Comparison of ENCODE assay signal across 8 mouse cellular contexts in genomic region chr11:86655671-86656070, GRCm38 (mm10). TPM values are rescaled to one million over a fixed set of nuclear protein-coding genes. Genes with fewer than 3 reads are reported as not detected.
A peak's percentile ranks its signal among the peaks of the same experiment; 100 is the strongest.
DNase-seq lines count a peak whose midpoint lies in the region; ATAC-seq lines count a peak whose summit lies in the region.

No protein-coding gene starts in this region.

- H3K36me3 ChIP-seq in hindbrain, embryonic 14.5 days (replicated peaks; ENCODE audit: control insufficient read depth, insufficient read depth) = peaks cover 14% of the 10 kb centered on the region
- H3K36me3 ChIP-seq in hindbrain, embryonic 16.5 days (ENCODE audit: control insufficient read depth, insufficient read depth, low read length) = no peaks in the 10 kb centered on the region

- no peak overlapping the region for H3K4me2 ChIP-seq in hindbrain, embryonic 14.5 days (replicated peaks)
- H3K4me2 ChIP-seq in hindbrain, embryonic 16.5 days (ENCODE audit: low read length) = no peak overlapping the region

- no peak for ATAC-seq in hindbrain, embryonic 14.5 days (ENCODE audit: low FRiP score)
- ATAC-seq in hindbrain, embryonic 16.5 days = no peak
- peak; percentile 36 for ATAC-seq in inflammation-experienced regulatory T-cells, adult 6 months

- no peak overlapping the region for H3K27ac ChIP-seq in hindbrain, embryonic 14.5 days
- H3K27ac ChIP-seq in hindbrain, embryonic 16.5 days (ENCODE audit: low read depth, low read length) = no peak overlapping the region

- 63% methylated on average over 1 of the region's 1 CpGs for WGBS in hindbrain, embryonic 14.5 days
- 49% methylated on average over 1 of the region's 1 CpGs for WGBS in hindbrain, embryonic 16.5 days

- no peak overlapping the region for H3K9ac ChIP-seq in hindbrain, embryonic 14.5 days
- H3K9ac ChIP-seq in hindbrain, embryonic 16.5 days (ENCODE audit: low read depth, low read length) = no peak overlapping the region

- H3K27me3 ChIP-seq in hindbrain, embryonic 14.5 days (ENCODE audit: control insufficient read depth, insufficient read depth, low read length) = no peaks in the 10 kb centered on the region
- no peaks in the 10 kb centered on the region for H3K27me3 ChIP-seq in hindbrain, embryonic 16.5 days (replicated peaks; ENCODE audit: control insufficient read depth, insufficient read depth, low read length)

- no peaks in the 10 kb centered on the region for H3K4me1 ChIP-seq in hindbrain, embryonic 14.5 days (replicated peaks; ENCODE audit: control insufficient read depth, insufficient read depth, low read length)
- no peaks in the 10 kb centered on the region for H3K4me1 ChIP-seq in hindbrain, embryonic 16.5 days (ENCODE audit: control insufficient read depth, insufficient read depth, low read depth, low read length)

- peak; percentile 66 for DNase-seq in hindbrain, embryonic 14.5 days (ENCODE audit: low spot score)
- peak; percentile 55 for DNase-seq in A20 (ENCODE audit: low read depth, low spot score)
- DNase-seq in Muller cell, postnatal 12 days (ENCODE audit: inconsistent ontology term) = peak; percentile 54
- DNase-seq in adrenal gland, postnatal 36 days = no peak
- no peak for DNase-seq in c-Kit-positive CD71-positive TER-119-positive erythroid progenitor cells, embryonic 14.5 days (ENCODE audit: low spot score)
- DNase-seq in adrenal gland, adult 8-10 months = no peak

- no peaks in the 10 kb centered on the region for H3K9me3 ChIP-seq in hindbrain, embryonic 14.5 days (ENCODE audit: control insufficient read depth, low read length)
- H3K9me3 ChIP-seq in hindbrain, embryonic 16.5 days (ENCODE audit: control insufficient read depth, low read length) = no peaks in the 10 kb centered on the region

- no peak overlapping the region for H3K4me3 ChIP-seq in hindbrain, embryonic 14.5 days (replicated peaks; ENCODE audit: low read length)
- no peak overlapping the region for H3K4me3 ChIP-seq in hindbrain, embryonic 16.5 days (ENCODE audit: low read length)

RNA-seq across cellular contexts. Expression of gene Vmp1, which starts 28.0 kb away (rescaled TPM):
- polyA plus RNA-seq in hindbrain, embryonic 14.5 days (2014; fragmentation: Nextera tagmentation; extraction: Ambion mirVana) = 148 and 151 TPM in 2 replicates
- 122 and 123 TPM in 2 replicates for polyA plus RNA-seq in hindbrain, embryonic 16.5 days (2015; fragmentation: Nextera tagmentation; extraction: Ambion mirVana)
- polyA plus RNA-seq in inflammation-experienced regulatory T-cells, adult 6 months (2017; shearing (Covaris generic)) = 100 to 1,000 TPM; 484 to 529 (median 503) TPM
- total RNA-seq in adrenal gland, postnatal 36 days (2021) = 100 to 1,000 TPM in 1 of 2 experiments, 10 to 100 TPM in 1; 96.3 to 185 TPM
- total RNA-seq in adrenal gland, adult 8-10 months (2022) = 100 to 1,000 TPM in 3 of 4 experiments, 10 to 100 TPM in 1; 99.8 to 209 (median 138) TPM

RNA-seq across cellular contexts. Expression of gene Ptrh2, which starts 28.1 kb away (rescaled TPM):
- polyA plus RNA-seq in hindbrain, embryonic 14.5 days (2014; fragmentation: Nextera tagmentation; extraction: Ambion mirVana) = 28.5 and 30.4 TPM in 2 replicates
- polyA plus RNA-seq in hindbrain, embryonic 16.5 days (2015; fragmentation: Nextera tagmentation; extraction: Ambion mirVana) = 27.5 and 28.6 TPM in 2 replicates
- polyA plus RNA-seq in inflammation-experienced regulatory T-cells, adult 6 months (2017; shearing (Covaris generic)) = 10 to 100 TPM in 1 of 3 experiments, 1 to 10 TPM in 2; 9.4 to 10.7 (median 10.0) TPM
- 10 to 100 TPM; 14.1 to 17.4 TPM for total RNA-seq in adrenal gland, postnatal 36 days (2021)
- 10 to 100 TPM; 15.7 to 17.9 (median 17.2) TPM for total RNA-seq in adrenal gland, adult 8-10 months (2022)

Comparison
In these comparisons a context has a peak if more than half of its experiments do, and no peak if none do; other contexts are left out.
1. DNase-seq: peak in hindbrain, embryonic 14.5 days (single experiment), A20 (single experiment) and Muller cell, postnatal 12 days (single experiment); none in adrenal gland, postnatal 36 days (0 of 2), c-Kit-positive CD71-positive TER-119-positive erythroid progenitor cells, embryonic 14.5 days (single experiment) and adrenal gland, adult 8-10 months (single experiment).